Mouse (Mus musculus) fat pad, adult 2 months (tissue): ENCODE results near the gene Gm17482.

Source experiments
- DNase-seq: peaks from one replicate; pipeline ENCODE4 v3.0.0-alpha.2; 2011; ENCODE audit warnings: low read depth, low spot score; ENCODE audit errors: extremely low read depth

The Gm17482 gene

GRCm38 (mm10) chr6:115290561-115290960, 63.4 kb downstream of the Gm17482 start:
- no peak for DNase-seq

GRCm38 (mm10) chr6:115291068-115291467, 63.9 kb downstream of the Gm17482 start:
- no peak for DNase-seq

- DNase-seq = no peak
These were observed 64.7 kb downstream of the Gm17482 start for GRCm38 (mm10) chr6:115291823-115292222.

GRCm38 (mm10) chr6:115292621-115293020, 65.5 kb downstream of the Gm17482 start:
- DNase-seq = no peak

- no peak for DNase-seq
These were observed 66.7 kb downstream of the Gm17482 start for GRCm38 (mm10) chr6:115293877-115294276.

GRCm38 (mm10) chr6:115307134-115307533, 80.0 kb downstream of the Gm17482 start:
- no peak for DNase-seq
